Mouse (Mus musculus) brain, adult 2 months (tissue): ENCODE measurements at regions not wholly inside any gene's neighbourhood (a gene's known extent, or its start where the extent isn't known, plus 50 kb on each side); places are given as distances from the start of the nearest gene placed in this dataset.

Source experiments
- DNase-seq: peaks from one replicate; pipeline ENCODE4 v3.0.0; 2011; ENCODE audit warnings: low read depth, low spot score

DNA sequence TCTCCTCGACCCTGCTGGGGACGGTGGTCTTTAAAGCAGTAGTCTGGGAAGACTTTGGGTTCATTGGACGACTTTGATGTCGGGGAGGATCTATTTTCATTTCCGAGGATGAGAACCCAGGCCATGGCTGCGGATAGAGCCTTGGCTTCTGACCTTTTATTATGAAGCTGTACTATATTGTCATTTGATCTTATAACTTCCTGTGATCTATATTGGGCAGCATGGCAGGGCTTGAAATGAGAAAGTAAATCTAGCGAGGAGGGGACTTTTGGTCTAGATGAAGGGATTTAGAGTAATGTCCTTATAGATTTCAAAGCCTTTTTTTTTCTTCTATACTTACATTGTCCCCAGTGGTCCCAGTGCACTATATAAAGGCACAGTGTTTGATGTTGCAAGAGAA is 172.8 kb upstream of the Stt3b start:
- no peak for DNase-seq

DNA sequence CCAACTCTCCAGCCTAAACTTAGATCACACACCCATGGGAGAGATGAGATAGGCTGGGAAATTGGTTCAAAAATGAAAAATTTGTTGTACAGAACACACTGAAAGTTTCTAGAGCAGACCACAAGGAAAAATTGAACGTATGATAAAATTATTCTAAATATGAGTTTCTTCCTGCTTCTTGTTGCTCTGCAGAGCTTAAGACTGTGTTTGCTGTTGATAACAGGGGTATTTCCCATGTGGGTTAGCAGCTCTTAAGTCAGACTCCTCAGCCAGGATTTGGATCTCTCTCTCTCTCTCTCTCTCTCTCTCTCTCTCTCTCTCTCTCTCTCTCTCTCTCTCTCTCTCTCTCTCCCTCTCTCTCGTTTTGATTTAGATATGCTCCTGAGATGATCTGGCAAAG is 173.5 kb upstream of the Stt3b start:
- no peak for DNase-seq

DNA sequence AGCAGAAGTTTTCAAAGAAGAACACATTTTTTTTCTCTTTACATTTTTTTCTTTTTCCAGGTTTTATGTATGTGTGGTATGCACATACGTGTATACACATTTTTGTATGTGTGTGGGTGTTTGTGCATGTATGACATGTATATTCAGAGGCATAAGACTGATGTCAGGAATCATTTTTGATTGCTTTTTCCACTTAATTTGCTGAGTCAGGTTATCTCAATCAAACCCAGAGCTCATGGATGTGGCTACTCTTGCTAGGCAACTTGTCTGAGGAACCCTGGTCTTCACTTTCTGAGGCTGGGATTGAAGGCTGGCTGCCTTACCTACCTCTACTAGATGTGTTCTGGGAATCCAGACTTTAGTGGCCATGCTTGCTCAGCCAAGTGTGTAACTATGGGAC is 174.2 kb upstream of the Stt3b start:
- DNase-seq = no peak

DNA sequence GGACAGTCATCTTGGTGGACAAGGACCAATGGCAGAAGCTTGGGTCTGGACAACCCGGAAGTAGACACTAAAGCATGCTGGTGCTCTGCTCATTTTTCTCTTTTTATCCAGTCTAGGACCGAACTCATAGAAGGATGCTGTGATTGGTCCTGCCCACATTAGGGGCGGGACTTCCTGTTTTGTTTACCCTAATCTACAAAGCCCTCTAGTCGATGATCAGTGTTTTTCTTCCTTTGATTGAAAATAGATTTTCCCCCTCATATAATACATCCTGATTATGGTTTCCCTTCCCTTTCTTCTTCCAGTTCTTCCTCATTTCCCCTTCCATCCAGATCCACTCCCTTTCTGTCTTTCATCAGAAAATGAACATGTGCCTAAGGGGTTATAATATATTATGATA is 175.0 kb upstream of the Stt3b start:
- DNase-seq = no peak

DNA sequence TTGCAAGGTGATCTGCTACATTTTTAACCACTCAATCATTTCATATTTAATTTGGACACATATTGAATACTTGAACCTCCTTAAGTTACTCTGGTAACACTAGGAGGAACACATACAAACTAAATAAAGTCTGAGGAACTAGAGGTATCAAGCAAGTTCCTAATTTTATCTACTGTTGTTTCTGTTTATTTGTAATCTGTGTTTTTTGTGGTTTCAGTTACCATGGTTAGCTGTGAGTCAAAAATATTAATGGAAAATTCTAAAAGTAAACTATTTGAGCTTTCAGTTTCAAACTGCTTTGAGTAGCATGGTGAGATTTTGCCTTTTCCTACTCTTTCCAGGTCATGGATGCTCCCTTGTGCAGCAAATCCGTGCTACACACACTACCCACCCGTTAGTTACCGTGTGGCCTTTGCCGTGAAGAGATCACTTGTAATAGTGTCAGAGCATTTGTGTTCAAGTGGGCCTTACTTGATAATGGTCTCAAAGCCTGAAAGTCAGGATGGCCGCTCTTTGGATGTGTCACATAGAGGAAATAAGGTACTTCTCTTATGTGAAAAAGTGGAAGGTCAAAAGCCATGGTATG is 177.0 kb upstream of the Stt3b start:
- no peak for DNase-seq

DNA sequence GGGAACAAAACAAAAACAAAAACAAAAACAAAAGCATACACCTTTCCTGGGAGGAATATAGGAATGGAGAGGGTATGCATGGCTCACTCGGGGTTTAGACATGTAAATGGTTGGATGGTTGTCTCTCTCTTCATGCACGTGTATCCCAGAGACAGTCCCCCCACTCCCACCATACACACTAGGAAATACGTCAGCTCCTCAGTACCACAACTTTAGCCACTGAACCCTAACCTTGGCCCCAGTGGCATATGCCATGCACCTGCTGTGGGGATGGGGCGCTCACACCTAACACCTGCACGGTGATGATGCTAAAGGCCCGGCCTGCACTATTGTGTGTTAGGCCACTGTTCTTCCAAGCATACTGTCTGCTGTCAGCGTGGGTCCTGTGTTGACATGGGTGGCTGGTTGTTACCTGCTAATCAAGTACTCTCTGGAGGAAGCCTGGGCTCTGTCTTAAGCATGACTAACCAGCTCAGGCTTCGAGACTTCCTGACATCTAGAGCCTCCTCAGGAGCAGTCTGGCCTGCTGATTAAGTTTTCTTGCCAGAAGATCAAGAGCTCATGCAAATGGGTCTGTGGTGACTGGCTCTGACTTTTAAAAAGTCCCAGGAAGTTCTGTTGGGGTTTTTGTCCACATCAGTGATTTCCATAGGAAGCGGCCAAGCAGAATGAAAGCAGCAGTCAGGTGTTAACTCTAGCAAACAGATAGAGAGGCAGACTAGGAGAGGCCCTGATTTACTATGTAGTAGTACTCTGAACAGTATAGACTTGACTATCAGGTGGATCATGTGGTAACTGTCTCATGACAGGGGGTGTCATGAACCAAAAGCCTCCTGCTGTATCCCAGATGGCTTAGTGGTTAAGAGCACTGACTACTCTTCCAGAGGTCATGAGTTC is 178.9 kb upstream of the Stt3b start:
- DNase-seq = no peak

DNA sequence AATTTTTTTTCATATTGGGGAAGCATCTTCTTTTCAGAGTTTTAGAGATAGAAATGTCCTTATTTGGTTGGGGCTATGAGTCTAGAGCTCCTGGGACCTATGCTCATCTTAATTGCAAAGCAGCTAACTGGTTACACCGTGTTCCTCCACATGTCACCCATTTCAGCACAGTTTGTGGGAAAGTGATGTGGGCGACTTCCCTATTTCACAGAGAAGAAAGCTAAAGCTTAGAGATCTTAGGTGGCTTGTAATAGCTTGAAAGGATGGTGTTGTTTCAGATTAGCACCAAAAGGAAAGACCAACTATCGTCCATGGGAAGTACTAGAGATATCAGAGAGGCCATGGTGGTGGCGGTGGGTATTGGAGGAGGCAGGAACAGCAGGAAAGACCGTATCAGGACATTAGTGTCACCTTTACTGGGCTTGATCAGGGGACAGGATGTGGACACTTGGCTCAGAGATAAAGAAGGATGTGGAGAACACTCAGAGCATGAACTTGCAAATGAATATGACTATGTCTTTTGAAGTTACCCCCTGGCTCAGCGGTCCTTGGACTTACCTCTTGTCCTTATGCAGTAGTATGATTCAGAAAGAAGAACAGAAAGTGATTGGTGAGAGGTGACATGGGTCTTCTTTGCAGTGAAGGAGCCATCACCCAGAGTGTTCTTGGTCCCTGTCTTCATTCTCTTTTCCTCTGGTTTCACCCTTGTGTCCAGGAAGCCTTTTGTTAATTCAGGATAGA is 182.4 kb upstream of the Stt3b start:
- DNase-seq = peak; percentile 73

DNA sequence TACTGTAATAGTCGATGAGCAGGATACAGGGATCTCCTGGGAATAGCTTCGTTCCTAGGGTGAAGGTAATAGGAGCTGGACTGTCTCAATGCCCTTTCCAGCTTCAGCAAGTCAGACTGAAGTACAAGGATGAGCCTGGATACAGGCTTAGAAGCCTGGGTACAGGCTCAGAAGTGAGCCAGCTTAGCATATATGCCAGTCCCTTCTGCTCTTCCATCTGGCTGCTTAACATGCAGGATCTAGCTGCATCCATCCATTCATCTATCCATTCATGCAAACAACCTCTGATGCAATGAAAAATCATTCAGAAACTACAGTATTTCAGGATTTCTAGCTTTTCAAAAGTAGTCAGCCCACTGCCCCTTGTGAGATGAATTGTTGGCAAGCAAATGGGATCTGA is 183.5 kb upstream of the Stt3b start:
- peak; percentile 35 for DNase-seq

DNA sequence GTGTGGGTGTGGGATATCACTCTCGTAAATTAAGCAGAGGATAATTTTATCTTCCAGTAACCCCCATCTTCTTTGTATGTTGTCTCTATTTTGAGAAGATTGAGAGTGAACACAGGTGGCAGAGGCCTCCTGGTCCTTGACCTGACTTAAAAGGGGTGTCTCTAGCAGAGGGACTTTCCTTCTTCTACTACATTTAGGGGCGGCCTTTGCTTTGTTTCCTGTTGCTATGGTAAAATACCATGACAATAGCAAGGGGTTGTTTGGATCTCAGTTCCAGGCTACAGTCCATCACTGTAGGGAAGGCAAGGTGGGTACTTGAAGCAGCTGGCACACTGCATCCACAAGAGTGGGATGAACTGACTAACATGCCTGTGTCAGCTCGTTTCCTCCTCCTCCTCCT is 189.3 kb upstream of the Stt3b start:
- DNase-seq = no peak

DNA sequence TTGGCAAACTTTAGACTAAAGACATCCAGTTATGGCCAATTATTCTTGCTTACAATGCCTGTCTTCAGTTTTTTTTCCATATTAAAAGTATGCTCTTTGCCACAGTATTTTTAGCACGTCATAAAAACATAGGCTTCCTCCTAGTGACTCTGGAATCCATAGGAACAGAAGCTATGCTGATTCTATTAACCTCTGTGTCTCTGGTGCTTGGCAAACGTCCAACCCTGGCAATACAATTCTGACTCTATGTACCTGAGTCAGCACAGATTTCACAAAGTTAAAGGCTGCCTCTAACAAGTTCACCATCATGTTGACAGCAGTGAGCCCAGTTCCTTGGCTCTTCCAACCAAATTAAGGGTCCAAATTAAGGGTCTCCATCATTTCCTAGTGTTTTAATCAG is 194.6 kb upstream of the Stt3b start:
- no peak for DNase-seq

DNA sequence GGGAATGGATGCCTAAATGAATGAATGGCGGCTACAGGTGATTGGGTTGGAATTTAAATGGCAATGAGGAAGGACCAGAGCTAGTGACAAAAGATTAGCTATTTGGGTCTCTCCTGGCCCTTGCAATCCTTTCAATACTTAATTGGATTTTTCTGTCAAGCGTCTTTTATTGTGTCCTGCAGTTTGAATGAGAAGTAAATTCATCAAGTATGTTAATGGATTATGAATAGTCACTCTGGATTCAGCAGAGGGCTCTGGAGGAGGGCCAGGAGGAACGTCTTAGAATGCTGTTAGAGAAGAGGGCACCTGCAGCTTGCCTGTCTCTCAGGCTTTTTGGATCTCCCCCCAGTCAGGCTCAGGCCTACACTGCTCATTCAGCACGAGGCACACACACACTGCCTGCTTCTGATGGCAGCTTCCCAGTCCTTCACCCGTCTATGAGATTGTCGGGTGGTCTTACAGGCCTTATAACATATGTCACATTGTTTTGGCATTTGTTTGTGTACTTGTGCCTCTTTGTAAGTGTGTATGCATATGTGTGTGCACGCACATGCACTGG is 197.0 kb upstream of the Stt3b start:
- DNase-seq = no peak

DNA sequence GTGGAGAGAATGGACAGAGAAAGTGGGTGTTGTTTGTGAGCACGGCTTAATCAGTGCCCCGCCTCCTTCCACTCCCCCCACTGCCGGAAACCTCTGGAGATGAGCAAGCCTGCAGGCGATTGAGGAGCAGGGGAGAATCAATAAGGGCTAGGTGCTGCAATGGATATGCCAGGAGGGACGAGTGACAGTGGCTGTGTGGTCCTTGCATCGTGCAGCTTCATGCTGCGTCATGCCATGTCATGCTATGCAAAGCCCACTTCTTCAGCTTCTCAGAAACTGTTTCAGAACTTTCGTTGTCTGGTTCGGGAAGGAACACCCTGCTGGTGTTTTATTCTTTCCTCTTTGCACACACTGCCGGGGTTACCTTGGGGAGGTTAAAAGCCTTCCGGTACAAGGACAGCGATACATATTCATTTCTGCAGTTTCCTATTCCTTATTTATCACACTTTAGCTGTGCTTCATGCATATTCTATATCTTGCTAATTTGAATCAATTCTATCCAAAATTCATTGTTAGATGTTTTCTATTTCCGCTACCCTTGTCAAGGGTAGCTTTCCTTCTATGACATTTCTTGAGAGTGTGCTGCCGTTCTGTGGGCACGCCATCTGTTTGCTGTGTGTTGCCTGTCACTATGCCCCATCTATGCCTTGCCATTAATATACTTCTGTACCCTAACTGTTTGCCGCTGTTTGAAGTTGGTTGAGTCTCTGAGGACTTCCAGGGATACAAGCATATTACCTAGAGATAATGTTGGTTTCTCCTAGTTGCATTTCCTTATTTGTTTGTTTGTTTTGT is 202.8 kb upstream of the Stt3b start:
- no peak for DNase-seq

DNA sequence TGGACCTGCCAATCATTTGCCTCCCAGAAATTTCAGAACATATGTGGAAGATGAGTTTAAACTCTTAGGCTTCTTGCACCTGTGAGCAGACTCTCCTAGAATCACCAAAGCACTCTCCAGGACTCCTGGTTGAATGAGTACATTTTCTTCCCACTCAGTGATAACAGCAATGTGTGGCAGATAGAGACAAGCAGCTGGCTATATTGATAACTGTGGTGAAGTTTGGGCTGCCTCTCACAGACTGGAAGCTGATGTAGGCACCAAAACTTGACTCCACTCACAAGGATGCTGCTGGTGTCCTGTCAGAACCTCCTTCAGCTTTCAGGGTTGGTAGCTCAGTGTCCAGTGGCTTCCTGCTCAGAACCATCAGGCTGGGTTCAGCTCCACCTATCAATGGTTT is 207.7 kb upstream of the Stt3b start:
- no peak for DNase-seq

DNA sequence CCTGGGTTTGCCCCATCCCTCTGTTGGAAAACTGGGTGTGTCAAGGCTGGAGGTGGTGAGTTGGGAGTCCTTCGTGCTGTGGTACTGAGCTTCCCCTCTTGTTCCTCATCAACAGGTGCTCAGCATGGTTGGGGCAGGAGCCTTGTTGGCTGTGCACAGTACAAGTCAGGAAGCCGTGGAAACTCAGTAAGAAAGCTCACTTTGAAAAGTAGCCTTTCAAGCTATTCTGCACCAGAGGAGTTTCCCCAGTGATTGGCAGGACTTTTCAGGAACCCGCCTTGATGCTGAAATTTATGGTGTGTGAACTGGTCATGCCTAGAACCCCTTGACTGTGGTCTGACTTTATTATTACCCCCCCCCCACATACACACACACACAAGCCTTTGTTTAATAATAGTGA is 213.9 kb upstream of the Stt3b start:
- no peak for DNase-seq

DNA sequence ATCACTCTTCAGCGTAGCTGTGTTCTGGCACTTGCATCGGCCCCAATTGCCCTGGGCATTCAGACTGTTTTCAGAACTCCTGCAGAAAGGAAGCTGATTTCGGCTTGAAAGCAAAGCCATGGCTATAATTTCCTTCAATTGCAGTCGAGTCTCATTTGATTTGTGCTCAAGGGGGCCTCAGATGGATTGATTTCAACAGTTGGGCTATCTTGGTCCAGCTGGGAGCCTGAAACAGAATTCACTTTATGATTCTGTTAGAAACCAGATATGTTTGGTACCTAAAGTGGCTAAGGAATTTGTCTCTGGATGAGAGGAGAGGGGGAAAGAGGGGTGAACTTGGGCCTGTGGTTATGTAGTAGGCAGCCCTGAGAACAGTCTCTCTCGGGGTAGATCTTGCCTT is 214.4 kb upstream of the Stt3b start:
- DNase-seq = no peak

DNA sequence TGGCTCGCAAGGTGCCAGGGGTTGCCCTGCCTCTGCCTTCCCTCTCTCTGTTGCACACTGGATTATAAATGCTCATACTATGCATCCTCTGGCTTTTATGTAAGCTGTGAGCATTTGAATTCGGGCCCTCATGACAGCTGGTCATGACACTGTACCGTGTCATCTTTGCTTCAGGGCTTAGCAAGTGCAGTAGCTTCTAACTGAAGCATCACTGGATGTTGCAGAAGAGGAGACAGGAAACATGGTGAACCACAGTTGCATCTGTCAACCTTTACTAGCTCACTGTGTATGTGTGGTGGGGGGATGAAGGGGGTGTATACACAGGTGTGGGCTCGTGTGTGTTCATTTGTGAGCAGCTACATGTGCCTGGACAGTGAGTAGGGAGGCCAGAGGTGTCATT is 216.1 kb upstream of the Stt3b start:
- DNase-seq = no peak

DNA sequence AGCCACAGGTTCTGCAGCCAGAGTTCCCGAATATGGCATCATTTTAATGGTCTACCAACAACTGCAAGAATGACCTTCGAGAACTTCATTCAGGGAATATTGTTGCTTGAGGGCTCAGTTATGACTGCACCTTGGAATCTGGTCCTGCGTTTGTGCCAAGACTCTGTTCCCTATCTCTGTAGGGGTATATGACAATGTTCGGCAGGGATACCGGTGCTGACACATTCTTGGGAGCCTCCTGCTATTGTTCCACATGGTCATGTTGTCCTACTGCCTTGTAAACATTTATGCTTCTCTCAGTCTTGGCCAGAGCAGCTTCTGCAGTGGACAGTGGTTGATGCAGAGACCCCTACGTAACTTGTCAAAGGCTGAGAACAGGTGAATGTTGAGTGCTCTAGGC is 216.8 kb upstream of the Stt3b start:
- no peak for DNase-seq

DNA sequence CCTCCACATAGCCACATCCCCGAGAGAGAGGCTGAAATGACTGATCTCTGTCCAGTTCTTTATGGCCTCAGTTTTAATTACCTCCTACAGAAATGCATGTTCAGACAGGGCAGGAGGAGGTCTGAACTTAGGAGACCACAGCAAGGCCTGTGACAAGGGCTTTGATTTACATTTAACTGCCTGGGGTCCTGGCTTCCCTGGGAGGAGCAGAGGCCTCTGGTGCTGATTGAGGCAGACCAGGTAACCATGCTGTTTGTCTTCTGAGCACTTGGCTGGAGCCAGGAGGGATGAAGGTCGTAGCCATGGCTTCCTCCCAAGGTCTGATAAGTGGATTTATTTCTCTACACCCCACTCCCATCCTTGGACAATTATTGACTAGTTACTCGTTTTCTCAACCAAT is 224.0 kb upstream of the Stt3b start:
- no peak for DNase-seq

DNA sequence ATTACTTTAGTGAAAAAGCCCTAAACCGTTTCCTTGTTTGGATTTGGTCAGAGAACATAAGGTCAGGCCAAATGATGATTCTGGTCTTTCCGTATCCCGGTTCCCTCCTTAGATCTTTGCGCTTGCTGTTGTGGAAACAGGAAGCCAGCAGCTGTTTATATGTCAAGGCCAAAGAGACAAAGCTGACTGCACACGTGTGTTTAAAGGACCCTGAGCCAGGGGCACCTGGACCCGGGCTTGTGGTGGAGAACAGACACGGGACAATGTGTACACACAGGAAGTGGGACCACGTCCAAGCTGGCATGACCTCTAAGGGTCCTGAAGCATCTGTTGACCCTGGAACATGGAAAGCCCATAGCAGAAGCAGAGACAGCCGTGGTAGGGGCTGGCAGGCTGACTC is 233.4 kb upstream of the Stt3b start:
- no peak for DNase-seq

DNA sequence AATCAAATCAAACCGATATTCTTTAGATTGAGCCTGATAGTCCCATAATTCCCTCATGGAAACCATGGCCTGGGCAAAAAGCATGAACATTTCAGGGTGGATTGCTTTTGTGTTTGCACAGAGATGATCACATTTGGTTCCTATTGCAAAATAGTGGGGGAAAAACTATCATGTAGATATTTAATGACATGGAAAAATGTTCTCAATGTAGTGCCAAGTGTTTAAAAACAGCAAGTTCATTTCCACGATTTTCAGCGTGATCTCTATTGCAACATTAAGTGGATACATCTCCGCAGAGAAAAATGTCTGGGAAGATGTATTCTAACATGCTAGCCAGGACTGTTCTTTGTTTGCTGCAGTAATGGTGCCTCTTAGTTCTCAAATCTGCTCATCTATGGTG is 235.0 kb upstream of the Stt3b start:
- no peak for DNase-seq

DNA sequence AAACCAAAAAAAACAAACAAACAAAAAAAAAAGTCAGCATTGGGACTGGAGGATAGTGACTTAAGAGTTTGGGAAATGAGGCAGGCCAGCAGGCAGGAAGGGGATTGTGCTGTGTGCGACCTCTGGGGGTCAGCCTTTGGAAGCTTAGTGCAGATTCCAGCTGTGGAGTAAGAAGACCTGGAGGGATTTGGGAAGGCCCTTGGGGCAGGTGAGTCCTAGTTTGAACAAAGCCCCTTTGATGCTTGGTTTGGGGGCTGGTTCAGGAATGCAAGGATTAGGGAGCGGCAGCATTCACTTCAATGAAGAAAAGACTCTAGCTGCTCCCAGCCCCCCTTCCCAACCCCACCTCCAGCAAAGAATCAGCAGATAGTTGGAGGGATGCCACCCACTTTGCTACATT is 235.6 kb upstream of the Stt3b start:
- no peak for DNase-seq
